Mouse (Mus musculus) mouse embryonic stem cell (cell line): ENCODE data around the gene Tubb4b.

ENCODE experiments used
- in situ Hi-C, 2 experiments: fragments of 300-500 bp; cut with MboI; formaldehyde crosslinking; loops; 1 replicate in 1 of 2; 3 replicates in 1 of 2; pipeline ENCODE4 v1.14.3; 2019 to 2020; ENCODE audit warnings: low sequenced_read_pairs in 2 of 2, low pct_unique_long_range_greater_than_20kb in 1 of 2, mixed read lengths in 1 of 2; ENCODE audit not compliant: unreplicated experiment in 1 of 2

Tubb4b gene

GRCm38 (mm10) chr2:25224492-25224765 lies at the start of gene Tubb4b:
TSS of gene Tubb4b (minus strand) at chr2:25224702.
- in situ Hi-C loops: no loop called here

DNA sequence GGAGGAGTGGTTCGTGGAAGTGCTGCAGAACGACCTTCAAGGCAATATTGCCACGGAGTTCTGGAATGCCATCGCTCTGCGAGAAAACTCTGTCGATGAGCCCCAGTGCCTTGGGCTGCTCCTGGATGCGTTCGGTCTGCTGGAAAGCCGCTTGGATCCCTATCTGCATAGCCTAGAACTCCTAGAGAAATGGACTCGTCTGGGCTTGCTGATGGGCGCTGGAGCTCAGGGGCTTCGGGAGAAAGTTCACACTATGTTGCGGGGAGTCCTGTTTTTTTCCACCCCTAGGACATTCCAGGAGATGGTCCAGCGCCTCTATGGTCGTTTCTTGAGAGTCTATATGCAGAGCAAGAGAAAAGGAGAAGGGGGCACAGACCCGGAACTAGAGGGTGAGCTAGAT lies 48.5 kb upstream of the Tubb4b start:
- in situ Hi-C loops: no loop called here

DNA sequence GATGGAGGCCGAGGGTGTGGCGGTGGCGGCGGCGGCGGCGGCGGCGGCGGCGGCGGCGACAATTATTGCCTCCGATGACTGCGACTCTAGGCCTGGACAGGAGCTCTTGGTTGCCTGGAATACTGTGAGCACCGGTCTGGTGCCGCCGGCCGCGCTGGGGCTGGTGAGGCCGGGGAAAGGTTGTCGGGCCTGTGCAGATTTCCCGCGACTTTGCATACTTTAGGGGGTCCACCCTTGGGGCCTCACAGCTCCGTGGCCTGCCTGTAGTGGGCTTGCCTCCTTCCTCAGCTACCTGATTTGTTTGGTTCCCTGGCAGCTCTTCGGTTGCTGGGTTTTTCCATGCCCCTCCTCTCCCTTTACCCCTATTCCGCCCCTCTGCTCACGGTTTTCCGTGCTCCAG lies 48.0 kb upstream of the Tubb4b start:
- in situ Hi-C loops: no loop called here

- in situ Hi-C loops: no loop called here
These were observed 47.5 kb upstream of the Tubb4b start, which contains the start of the genes Ssna1 and Anapc2 for GRCm38 (mm10) chr2:25271827-25272511. TSS of gene Ssna1 (minus strand) at chr2:25272438. TSS of gene Anapc2 (plus strand) at chr2:25272478.

- in situ Hi-C loops: loop anchor here in 1 of 2 experiments (5.0 kb wide), 1 partner anchor 64 kb away; the partner anchor contains the start of gene Man1b1
These were observed 43.3 kb upstream of the Tubb4b start for GRCm38 (mm10) chr2:25267746-25268309.

DNA sequence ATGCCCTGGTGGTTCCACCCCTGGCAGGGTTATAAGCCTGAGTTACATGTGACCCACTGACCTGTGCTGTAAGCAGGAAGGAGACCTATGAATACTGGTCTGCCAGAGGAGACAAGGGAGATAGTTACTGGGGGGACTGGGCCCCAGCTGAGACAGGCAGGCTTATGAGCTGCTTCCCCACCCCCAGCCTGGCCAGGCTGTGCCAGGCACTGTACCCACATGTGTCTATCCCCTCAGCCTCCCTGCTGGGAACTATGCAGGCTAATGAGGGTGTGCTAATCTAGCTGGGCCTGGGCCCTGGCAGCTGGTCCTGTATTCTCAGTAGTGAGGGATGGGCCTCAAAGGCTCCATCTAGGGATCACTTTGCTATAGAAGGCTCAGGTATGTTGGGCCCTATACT lies 42.7 kb upstream of the Tubb4b start:
- in situ Hi-C loops: loop anchor here in 1 of 2 experiments (5.0 kb wide), 1 partner anchor 65 kb away; the partner anchor contains the start of gene Man1b1

- in situ Hi-C loops: loop anchor here in 1 of 2 experiments (5.0 kb wide), 1 partner anchor 66 kb away; the partner anchor contains the start of gene Man1b1
These were observed 42.2 kb upstream of the Tubb4b start for GRCm38 (mm10) chr2:25266720-25267119.

DNA sequence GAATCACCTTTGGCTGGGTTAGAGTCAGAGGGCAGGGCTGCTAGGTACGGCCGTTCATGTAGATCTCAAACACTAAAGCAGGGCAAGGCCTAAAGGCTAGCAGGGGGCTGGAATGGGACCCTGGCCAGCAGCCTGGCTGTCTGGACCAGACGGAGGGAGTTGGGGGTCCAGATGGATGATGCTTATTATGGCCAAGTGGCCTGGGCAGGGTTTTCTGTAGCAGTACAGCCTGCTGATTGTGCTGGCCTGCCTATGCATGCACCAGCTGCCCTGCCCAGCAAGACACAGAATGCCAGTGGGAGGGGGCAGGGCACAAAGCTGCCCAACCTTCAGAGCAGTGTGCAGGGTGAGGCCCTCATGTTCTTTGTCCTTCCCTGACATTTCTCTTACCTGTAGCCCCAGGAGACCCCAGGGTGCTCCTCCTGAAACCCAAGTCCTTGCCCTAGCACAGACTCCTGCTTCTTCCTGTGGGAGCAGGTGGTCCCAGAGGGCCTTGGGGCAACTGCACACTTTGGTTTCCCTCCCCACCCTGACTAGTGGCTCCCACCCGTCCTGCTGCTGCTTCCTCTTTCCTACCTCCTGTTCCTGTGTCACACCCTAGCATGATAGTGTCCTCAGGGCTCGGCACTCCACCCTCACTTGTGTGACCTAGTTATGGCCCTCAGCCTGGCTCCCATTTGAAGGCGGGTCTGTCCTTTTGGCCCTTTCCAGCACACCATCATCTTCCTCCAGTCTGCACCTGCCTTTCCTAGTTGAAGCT lies 41.6 kb upstream of the Tubb4b start:
- in situ Hi-C loops: loop anchor here in 1 of 2 experiments (5.0 kb wide), 1 partner anchor 66 kb away; the partner anchor contains the start of gene Man1b1

DNA sequence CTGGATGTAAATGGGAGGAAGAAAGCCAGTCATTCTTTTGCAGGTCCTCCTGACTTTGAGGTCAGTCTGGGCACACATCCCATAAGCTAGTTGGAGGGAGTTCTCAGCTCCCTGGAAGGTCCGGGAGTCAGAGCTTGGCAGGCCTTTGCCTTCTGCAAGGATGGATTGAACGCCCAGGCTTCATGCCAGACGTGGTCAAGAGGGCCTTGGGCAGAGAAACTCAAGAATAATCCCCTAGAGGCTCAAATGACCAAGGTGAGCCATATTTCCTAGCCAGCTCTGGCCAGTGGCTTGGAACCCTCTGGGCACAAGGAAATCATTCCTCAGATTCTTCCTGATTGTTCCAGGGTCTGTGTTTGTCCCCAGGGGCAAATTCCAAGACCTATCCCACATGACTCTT lies 40.3 kb upstream of the Tubb4b start:
- in situ Hi-C loops: loop anchor here in 1 of 2 experiments (5.0 kb wide), 1 partner anchor 67 kb away; the partner anchor contains the start of gene Man1b1

GRCm38 (mm10) chr2:25264286-25264660 lies 39.8 kb upstream of the Tubb4b start:
- in situ Hi-C loops: no loop called here

GRCm38 (mm10) chr2:25263623-25264285 lies 39.3 kb upstream of the Tubb4b start:
- in situ Hi-C loops: no loop called here

GRCm38 (mm10) chr2:25262795-25263622 lies 38.5 kb upstream of the Tubb4b start:
- in situ Hi-C loops: no loop called here

GRCm38 (mm10) chr2:25262291-25262767 lies 37.8 kb upstream of the Tubb4b start, which contains the start of gene Tprn:
TSS of gene Tprn (plus strand) at chr2:25262618.
- in situ Hi-C loops: no loop called here

DNA sequence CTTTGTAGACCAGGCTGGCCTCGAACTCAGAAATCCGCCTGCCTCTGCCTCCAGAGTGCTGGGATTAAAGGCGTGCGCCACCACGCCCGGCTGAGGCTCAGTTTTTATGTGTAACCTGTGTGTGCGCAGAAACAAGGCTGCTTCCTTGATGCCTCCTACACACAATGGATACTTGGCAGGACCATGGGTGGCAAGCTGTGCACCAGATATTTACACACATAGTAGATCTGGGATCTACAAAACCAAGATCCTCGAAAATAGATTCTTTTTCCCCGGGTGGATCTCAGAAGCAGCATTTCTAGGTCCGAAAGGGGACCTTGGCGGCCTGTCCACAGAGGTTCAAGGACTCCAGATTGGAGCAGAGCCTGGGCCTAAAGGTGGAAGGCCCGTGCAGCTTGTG lies 37.4 kb upstream of the Tubb4b start:
- in situ Hi-C loops: no loop called here

DNA sequence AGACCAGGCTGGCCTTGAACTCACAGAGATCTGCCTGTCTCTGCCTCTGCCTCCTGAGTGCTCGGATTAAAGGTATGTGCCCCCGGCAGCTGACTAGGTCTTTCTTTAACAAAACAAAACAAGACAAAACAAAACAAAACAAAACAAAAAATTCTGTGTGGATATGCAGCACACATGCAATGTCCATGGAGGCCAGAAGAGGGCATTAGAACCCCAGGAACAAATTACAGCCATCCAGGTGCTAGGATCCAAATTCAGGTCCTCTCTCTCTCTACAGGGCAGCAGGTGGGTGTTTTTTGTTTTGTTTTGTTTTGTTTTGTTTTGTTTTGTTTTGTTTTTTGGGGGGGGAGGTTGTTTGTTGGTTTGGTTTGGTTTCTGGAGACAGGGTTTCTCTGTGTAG lies 34.4 kb upstream of the Tubb4b start:
- in situ Hi-C loops: loop anchor here in 1 of 2 experiments (10.0 kb wide), 1 partner anchor 64 kb away; the partner anchor contains the start of gene Tor4a

- in situ Hi-C loops: loop anchor here in 1 of 2 experiments (10.0 kb wide), 1 partner anchor 62 kb away; the partner anchor contains the start of gene Tor4a
These were observed 32.7 kb upstream of the Tubb4b start for GRCm38 (mm10) chr2:25257250-25257649.

GRCm38 (mm10) chr2:25256443-25257109 lies 32.1 kb upstream of the Tubb4b start:
- in situ Hi-C loops: loop anchor here in 1 of 2 experiments (10.0 kb wide), 1 partner anchor 62 kb away; the partner anchor contains the start of gene Tor4a
